Mouse (Mus musculus): ENCODE data around the gene Wwc1. TPM values are rescaled to one million over a fixed set of nuclear protein-coding genes. Genes with fewer than 3 reads are reported as not detected.

Gene Wwc1
- total RNA-seq, 2 experiments from 2014 or later: not detected

- no peak for ATAC-seq (replicated peaks; ENCODE audit: low FRiP score, poor library complexity, severe bottlenecking)
These were observed 80.4 kb downstream of the Wwc1 start for GRCm38 (mm10) chr11:35899946-35900345.

- ATAC-seq (replicated peaks; ENCODE audit: low FRiP score, poor library complexity, severe bottlenecking): no peak
These were observed 86.9 kb downstream of the Wwc1 start for GRCm38 (mm10) chr11:35893454-35893853.

GRCm38 (mm10) chr11:35893018-35893421 is 87.3 kb downstream of the Wwc1 start:
- ATAC-seq (replicated peaks; ENCODE audit: low FRiP score, poor library complexity, severe bottlenecking): no peak

- no peak for ATAC-seq (replicated peaks; ENCODE audit: low FRiP score, poor library complexity, severe bottlenecking)
These were observed 88.0 kb downstream of the Wwc1 start for GRCm38 (mm10) chr11:35892293-35892692.

GRCm38 (mm10) chr11:35888790-35889189 is 91.5 kb downstream of the Wwc1 start:
- ATAC-seq (replicated peaks; ENCODE audit: low FRiP score, poor library complexity, severe bottlenecking): no peak

GRCm38 (mm10) chr11:35882777-35883176 is 97.5 kb downstream of the Wwc1 start:
- ATAC-seq (replicated peaks; ENCODE audit: low FRiP score, poor library complexity, severe bottlenecking): no peak

- no peak for ATAC-seq (replicated peaks; ENCODE audit: low FRiP score, poor library complexity, severe bottlenecking)
These were observed 101.8 kb downstream of the Wwc1 start for GRCm38 (mm10) chr11:35878559-35878897.

- ATAC-seq (replicated peaks; ENCODE audit: low FRiP score, poor library complexity, severe bottlenecking): no peak
These were observed 102.4 kb downstream of the Wwc1 start for GRCm38 (mm10) chr11:35877651-35878558.

GRCm38 (mm10) chr11:35873624-35874244 is 106.6 kb downstream of the Wwc1 start:
- no peak for ATAC-seq (replicated peaks; ENCODE audit: low FRiP score, poor library complexity, severe bottlenecking)

GRCm38 (mm10) chr11:35870961-35871360 is 109.4 kb downstream of the Wwc1 start:
- ATAC-seq (replicated peaks; ENCODE audit: low FRiP score, poor library complexity, severe bottlenecking): no peak

- ATAC-seq (replicated peaks; ENCODE audit: low FRiP score, poor library complexity, severe bottlenecking): no peak
These were observed 114.2 kb downstream of the Wwc1 start for GRCm38 (mm10) chr11:35866140-35866539.

- no peak for ATAC-seq (replicated peaks; ENCODE audit: low FRiP score, poor library complexity, severe bottlenecking)
These were observed 115.2 kb downstream of the Wwc1 start for GRCm38 (mm10) chr11:35864981-35865604.

GRCm38 (mm10) chr11:35863653-35864052 is 116.7 kb downstream of the Wwc1 start:
- ATAC-seq (replicated peaks; ENCODE audit: low FRiP score, poor library complexity, severe bottlenecking): no peak

GRCm38 (mm10) chr11:35857395-35858067 is 122.8 kb downstream of the Wwc1 start:
- ATAC-seq (replicated peaks; ENCODE audit: low FRiP score, poor library complexity, severe bottlenecking): no peak

GRCm38 (mm10) chr11:35856359-35857040 is 123.8 kb downstream of the Wwc1 start:
- no peak for ATAC-seq (replicated peaks; ENCODE audit: low FRiP score, poor library complexity, severe bottlenecking)

GRCm38 (mm10) chr11:35855567-35855966 is 124.8 kb downstream of the Wwc1 start:
- ATAC-seq (replicated peaks; ENCODE audit: low FRiP score, poor library complexity, severe bottlenecking): no peak

- ATAC-seq (replicated peaks; ENCODE audit: low FRiP score, poor library complexity, severe bottlenecking): no peak
These were observed 125.4 kb downstream of the Wwc1 start for GRCm38 (mm10) chr11:35854941-35855340.

GRCm38 (mm10) chr11:35853651-35854050 is 126.7 kb downstream of the Wwc1 start:
- no peak for ATAC-seq (replicated peaks; ENCODE audit: low FRiP score, poor library complexity, severe bottlenecking)

- ATAC-seq (replicated peaks; ENCODE audit: low FRiP score, poor library complexity, severe bottlenecking): no peak
These were observed 127.6 kb downstream of the Wwc1 start for GRCm38 (mm10) chr11:35852731-35853130.

- no peak for ATAC-seq (replicated peaks; ENCODE audit: low FRiP score, poor library complexity, severe bottlenecking)
These were observed 136.0 kb downstream of the Wwc1 start for GRCm38 (mm10) chr11:35844299-35844698.
